Mouse (Mus musculus) gastrocnemius, postnatal 14 days (tissue): ENCODE measurements at regions not wholly inside any gene's neighbourhood (a gene's known extent, or its start where the extent isn't known, plus 50 kb on each side); places are given as distances from the start of the nearest gene placed in this dataset.

ENCODE experiments used
- DNase-seq: peaks from one replicate; pipeline ENCODE4 v3.0.0; 2021; ENCODE audit warnings: mixed read lengths
- intact Hi-C: fragments of 180-260 bp; cut with DNase I; formaldehyde crosslinking; loops from one replicate; pipeline ENCODE4 v1.15.1; 2025; ENCODE audit warnings: low total_unique reads

GRCm38 (mm10) chrX:85329474-85330225 is 80.2 kb downstream of the Fthl17a start:
- intact Hi-C loops, result no loop called here
- no peak for DNase-seq

- DNase-seq, result peak; percentile 19
Observed at GRCm38 (mm10) chrX:85343517-85343916, 94.0 kb downstream of the Fthl17a start.

GRCm38 (mm10) chrX:85375296-85375695 is 125.8 kb downstream of the Fthl17a start:
- no peak for DNase-seq
- intact Hi-C loops, result no loop called here

More at GRCm38 (mm10) chrX:85343517-85343916, 94.0 kb downstream of the Fthl17a start:
- intact Hi-C loops, result no loop called here

GRCm38 (mm10) chrX:85384452-85384851 is 135.0 kb downstream of the Fthl17a start:
- intact Hi-C loops, result no loop called here
- DNase-seq, result no peak
